Mouse (Mus musculus) left cerebral cortex, postnatal 25 days (tissue): ENCODE measurements at regions not wholly inside any gene's neighbourhood (a gene's known extent, or its start where the extent isn't known, plus 50 kb on each side); places are given as distances from the start of the nearest gene placed in this dataset.

Experiments used
- DNase-seq, 2 experiments: peaks; one replicate each; pipeline ENCODE4 v3.0.0; 2022; ENCODE audit warnings: low spot score in 2 of 2, mixed read lengths in 1 of 2
- intact Hi-C: fragments of 180-260 bp; cut with DNase I; formaldehyde crosslinking; loops from one replicate; pipeline ENCODE4 v1.15.1; 2025

DNA sequence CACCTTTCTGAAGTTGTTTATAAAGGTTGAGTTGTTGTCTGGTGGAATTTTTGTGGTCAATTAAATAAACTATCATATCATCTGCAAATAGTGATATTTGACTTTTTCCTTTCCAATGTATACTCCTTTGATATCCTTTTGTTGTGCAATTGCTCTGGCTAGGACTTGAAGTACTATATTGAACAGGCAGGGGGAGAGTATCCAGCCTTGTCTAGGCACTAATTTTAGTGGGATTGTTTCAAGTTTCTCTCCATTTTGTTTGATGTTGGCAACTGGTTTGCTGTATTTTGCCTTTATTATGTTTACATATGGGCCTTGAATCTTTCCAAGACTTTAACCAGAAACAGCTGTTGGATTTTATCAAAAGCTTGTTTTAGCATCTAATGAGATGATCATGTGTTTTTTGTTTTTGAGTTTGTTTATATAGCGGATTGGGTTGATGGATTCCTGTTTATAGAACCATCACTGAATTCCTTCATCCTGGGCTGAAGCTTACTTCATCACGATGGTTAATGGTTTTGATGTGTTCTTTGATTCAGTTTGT, 383.3 kb downstream of the Amd2 start:
- intact Hi-C loops = no loop called here
- DNase-seq = no peak

DNA sequence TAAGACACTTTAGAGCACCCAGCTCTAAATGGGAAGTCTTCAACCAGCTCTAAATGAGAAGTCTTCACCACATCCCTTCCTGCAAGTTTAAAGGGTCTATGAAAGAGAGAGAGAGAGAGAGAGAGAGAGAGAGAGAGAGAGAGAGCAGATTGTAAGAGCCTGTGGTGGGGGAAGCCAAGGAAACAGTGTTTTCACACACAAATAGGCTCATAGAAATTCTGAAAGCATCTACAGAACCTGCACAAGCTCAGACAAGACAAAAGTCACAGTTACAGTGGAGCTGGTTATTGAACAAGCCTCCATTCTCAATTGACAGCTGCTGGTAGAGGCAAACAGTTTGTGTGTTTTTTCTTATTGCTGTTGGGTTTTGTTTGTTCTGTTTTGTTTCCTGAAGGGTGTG, 412.9 kb downstream of the Amd2 start:
- intact Hi-C loops = no loop called here
- no peak for DNase-seq

DNA sequence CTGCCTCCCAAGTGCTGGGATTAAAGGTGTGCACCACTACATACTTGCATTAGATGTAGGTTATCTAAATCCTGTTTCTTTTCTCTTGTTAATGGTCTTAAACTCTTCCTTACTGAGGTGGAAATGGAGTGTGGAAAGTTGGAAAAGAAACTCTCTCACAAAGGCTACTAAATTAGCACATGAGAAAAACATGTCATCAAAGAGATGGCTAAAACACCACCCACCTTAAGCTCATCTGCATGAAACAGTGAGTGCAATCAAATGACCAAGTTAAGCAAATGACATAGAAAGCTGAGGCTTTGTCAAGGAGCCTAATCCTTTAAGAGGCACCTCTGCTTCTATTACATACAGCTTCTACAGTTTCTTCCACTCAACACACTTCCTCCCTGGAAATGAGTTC, 446.6 kb downstream of the Amd2 start:
- intact Hi-C loops = no loop called here
- DNase-seq = no peak

DNA sequence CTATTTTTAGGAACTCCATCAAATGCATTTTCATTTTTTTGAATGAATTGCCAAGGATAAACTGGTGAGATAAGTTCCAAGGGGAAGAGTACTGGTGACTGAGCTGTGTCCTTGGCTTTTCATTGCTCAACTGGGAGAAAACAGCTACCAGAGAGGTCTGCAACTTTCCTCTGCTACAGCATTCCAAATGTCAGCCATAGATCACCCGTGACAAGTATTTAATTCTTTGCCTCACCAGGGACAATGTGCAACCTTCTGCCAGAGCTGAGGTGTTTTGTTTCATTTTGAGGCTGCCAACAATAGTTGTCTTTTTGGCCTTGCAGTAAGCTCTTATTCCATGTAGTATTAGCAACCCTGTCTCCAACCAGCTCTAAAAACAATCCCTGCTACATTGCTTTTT, 475.3 kb downstream of the Amd2 start:
- intact Hi-C loops = no loop called here
- no peak for DNase-seq

DNA sequence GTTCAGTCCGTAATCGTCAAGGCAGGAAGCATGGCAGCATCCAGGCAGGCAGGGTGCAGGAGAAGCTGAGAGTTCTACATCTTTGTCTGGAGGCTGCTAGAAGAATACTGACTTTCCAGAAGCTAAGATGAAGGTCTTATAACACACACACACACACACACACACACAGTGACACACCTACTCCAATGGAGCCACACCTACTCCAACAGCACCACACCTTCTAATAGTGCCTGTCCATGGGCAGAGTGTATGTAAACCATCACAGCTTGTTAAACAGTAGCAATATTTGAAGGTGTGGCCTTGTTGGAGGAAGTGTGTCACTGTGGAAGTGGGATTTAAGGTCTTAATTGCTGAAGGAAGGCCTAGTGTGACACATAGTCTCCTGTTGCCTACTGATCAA, 476.4 kb downstream of the Amd2 start:
- intact Hi-C loops = no loop called here
- no peak for DNase-seq

DNA sequence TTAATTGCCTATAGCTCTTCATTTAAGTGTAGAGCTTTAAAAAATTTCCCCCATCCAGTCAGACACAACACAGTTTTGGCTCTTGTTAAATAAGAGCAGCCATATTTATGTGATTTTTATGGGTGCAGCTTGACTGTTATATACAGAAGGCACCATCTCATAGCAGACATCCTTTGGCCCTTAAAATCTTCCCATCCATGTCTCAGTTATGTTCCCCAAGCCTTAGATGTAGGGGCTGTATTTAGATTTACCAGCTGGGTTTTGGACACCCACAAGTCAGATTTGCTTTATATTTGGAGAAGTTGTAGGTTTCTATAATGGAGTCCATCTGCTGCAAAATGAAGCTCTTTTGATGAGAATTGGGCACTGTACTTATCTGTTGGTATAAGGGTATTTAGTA, 482.2 kb downstream of the Amd2 start:
- intact Hi-C loops = no loop called here
- DNase-seq = peak in 1 of 2 experiments; percentile 73
